Mouse (Mus musculus): ENCODE data around the gene Rab3il1.

DNA sequence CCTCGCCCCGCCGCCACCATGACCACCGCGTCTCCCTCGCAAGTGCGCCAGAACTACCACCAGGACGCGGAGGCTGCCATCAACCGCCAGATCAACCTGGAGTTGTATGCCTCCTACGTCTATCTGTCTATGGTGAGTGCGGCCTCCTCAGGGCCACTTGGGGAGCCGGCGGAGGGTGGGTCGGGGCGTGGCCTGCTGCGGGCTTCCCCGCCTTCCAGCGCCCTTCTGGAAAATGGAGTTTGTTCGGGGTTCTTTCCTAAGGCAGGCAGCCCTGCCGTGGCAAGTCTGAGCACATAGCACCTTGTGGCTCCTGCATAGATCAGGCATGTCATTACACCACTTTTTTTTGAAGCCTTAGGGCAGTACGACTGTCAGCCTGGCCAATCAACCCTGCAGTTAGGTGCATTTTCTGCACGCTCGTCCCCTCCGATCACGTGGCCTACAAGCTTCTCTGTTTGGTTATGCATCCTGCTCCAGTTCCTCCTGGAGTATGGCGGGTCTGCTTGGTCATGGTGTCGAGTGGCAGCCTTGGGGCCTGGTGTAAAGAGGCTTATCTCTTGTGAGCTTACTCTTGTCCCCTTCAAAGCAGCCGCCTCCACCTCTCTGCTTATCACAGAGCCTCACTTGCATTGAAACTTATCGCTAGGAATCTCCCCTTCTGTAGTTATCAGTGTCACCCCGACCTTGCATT lies 18.5 kb upstream of the Rab3il1 start:
- TF ChIP-seq GATA1 (IDR thresholded peaks at IDR 0.05; ENCODE audit: low read length) (peak; percentile 93), TAL1 (IDR thresholded peaks at IDR 0.05; ENCODE audit: low read length) (peak; percentile 73)

All from erythroblast, embryonic 14.5 days (primary cell).